ENCODE assay signal across 24 mouse cellular contexts in the genomic region with DNA sequence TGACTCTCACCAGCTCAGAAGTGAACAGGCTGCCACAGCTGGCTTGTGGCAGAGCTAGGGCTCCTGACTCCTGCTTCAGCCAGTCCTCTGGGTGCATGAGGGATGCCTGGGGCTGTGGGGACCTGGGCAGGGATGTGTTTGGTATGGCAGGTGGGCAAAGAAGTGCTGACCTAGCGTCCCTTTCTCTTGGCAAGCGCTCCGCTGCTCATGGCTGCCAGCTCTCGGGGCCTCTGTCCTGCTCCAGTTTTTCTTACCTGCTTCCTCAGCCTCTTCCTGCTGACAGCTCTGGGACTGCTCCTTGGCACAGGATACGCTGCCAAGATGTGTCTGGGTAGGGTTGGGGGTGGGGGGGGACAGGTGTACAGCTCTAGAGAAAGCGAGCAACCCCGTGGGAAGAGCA. TPM values are rescaled to one million over a fixed set of nuclear protein-coding genes. Genes with fewer than 3 reads are reported as not detected.
A peak's percentile ranks its signal among the peaks of the same experiment; 100 is the strongest.
DNase-seq lines count a peak whose midpoint lies in the region; ATAC-seq and TF ChIP-seq lines count a peak whose summit lies in the region.
"Had no signal": no experiment of that assay in that cellular context is flagged by ENCODE, and none has a peak within 500 bp of the region (broad histone marks: within the 10 kb centered on the region; RNA-seq: fewer than 3 reads in every experiment).

No protein-coding gene starts in this region.

- H3K4me3 ChIP-seq in neural tube, embryonic 13.5 days: no peak overlapping the region
- no peak overlapping the region for H3K4me3 ChIP-seq in neural tube, embryonic 15.5 days (replicated peaks)
- no peak overlapping the region for H3K4me3 ChIP-seq in forebrain, postnatal 0 days (ENCODE audit: low read depth, low read length)
- H3K4me3 ChIP-seq: embryonic facial prominence, embryonic 12.5 days; forebrain, embryonic 13.5 days; kidney, embryonic 15.5 days; liver, embryonic 13.5 days; megakaryocyte, embryonic 14.5 days had no signal

- DNase-seq in cerebellum, postnatal 4 days (ENCODE audit: low spot score in 2 of 2): no peak
- no peak for DNase-seq in neural tube, embryonic 10.5 days (ENCODE audit: extremely low spot score, low spot score)
- peak; percentile 75 to 76 for DNase-seq in cerebellum, postnatal 25 days
- no peak for DNase-seq in forebrain, postnatal 0 days
- no peak for DNase-seq in urinary bladder, adult 2 months (ENCODE audit: low spot score)
- DNase-seq: adrenal gland, adult 8-10 months; gastrocnemius, postnatal 10 days; kidney, postnatal 36 days; layer of hippocampus, postnatal 36 days; liver, embryonic 13.5 days; lung, embryonic 14.5 days; right cerebral cortex, postnatal 25 days; thymus, postnatal 14 days had no signal

- H3K4me2 ChIP-seq in neural tube, embryonic 13.5 days: no peak overlapping the region
- no peak overlapping the region for H3K4me2 ChIP-seq in neural tube, embryonic 15.5 days
- H3K4me2 ChIP-seq in forebrain, postnatal 0 days (ENCODE audit: low read depth): no peak overlapping the region
- H3K4me2 ChIP-seq: embryonic facial prominence, embryonic 12.5 days; forebrain, embryonic 13.5 days; heart, embryonic 11.5 days; kidney, embryonic 15.5 days; liver, embryonic 13.5 days; lung, embryonic 14.5 days had no signal

- TF ChIP-seq CTCF in forebrain, postnatal 0 days (IDR thresholded peaks at IDR 0.05; ENCODE audit: low read depth): no peak

- no peaks in the 10 kb centered on the region for H3K27me3 ChIP-seq in neural tube, embryonic 13.5 days
- H3K27me3 ChIP-seq in neural tube, embryonic 15.5 days (replicated peaks): no peaks in the 10 kb centered on the region
- H3K27me3 ChIP-seq in forebrain, postnatal 0 days (ENCODE audit: insufficient read depth, low read length): no peaks in the 10 kb centered on the region

- H3K27ac ChIP-seq in neural tube, embryonic 13.5 days (replicated peaks): peak overlapping the region; percentile 86
- H3K27ac ChIP-seq in neural tube, embryonic 15.5 days (replicated peaks): 0 out of 2 replicates have a peak overlapping the region, but pooled peaks have one; percentile 28
- no peak overlapping the region for H3K27ac ChIP-seq in forebrain, postnatal 0 days (ENCODE audit: low read depth, low read length)
- H3K27ac ChIP-seq: embryonic facial prominence, embryonic 12.5 days; forebrain, embryonic 13.5 days; kidney, embryonic 15.5 days; liver, embryonic 13.5 days had no signal

- 0 out of 2 replicates have a peak, but pooled peaks have one; percentile 36 for ATAC-seq in cerebellum, adult (ENCODE audit: insufficient number of reproducible peaks, low FRiP score, low TSS enrichment)
- ATAC-seq in neural tube, embryonic 13.5 days (ENCODE audit: low read depth): no peak
- no peak for ATAC-seq in neural tube, embryonic 15.5 days (ENCODE audit: low FRiP score)
- no peak for ATAC-seq in forebrain, postnatal 0 days
- ATAC-seq: activated CD4-positive, CD25-positive, alpha-beta regulatory T cell, adult 4 months; intestine, embryonic 16.5 days; midbrain, embryonic 16.5 days had no signal

- no peaks in the 10 kb centered on the region for H3K9me3 ChIP-seq in neural tube, embryonic 13.5 days
- no peaks in the 10 kb centered on the region for H3K9me3 ChIP-seq in neural tube, embryonic 15.5 days (replicated peaks)
- no peaks in the 10 kb centered on the region for H3K9me3 ChIP-seq in forebrain, postnatal 0 days (ENCODE audit: low read length)
- H3K9me3 ChIP-seq: embryonic facial prominence, embryonic 12.5 days; forebrain, embryonic 13.5 days; kidney, embryonic 15.5 days; liver, embryonic 13.5 days; megakaryocyte, embryonic 14.5 days had no signal

- 75% methylated on average over 7 of the region's 7 CpGs for WGBS in neural tube, embryonic 13.5 days
- 64% methylated on average over 7 of the region's 7 CpGs for WGBS in neural tube, embryonic 15.5 days
- WGBS in forebrain, postnatal 0 days: 78% methylated on average over 7 of the region's 7 CpGs

- peak overlapping the region; percentile 27; the same call in 1 of the 2 replicates for H3K9ac ChIP-seq in neural tube, embryonic 13.5 days
- H3K9ac ChIP-seq in neural tube, embryonic 15.5 days (replicated peaks): no peak overlapping the region
- H3K9ac ChIP-seq in forebrain, postnatal 0 days: no peak overlapping the region
- H3K9ac ChIP-seq: forebrain, embryonic 13.5 days; kidney, embryonic 15.5 days; liver, embryonic 13.5 days; lung, embryonic 14.5 days had no signal

- peaks cover 100% of the 10 kb centered on the region for H3K4me1 ChIP-seq in neural tube, embryonic 13.5 days (replicated peaks)
- peaks cover 72% of the 10 kb centered on the region for H3K4me1 ChIP-seq in neural tube, embryonic 15.5 days
- H3K4me1 ChIP-seq in forebrain, postnatal 0 days (ENCODE audit: insufficient read depth): peaks cover 16% of the 10 kb centered on the region
- H3K4me1 ChIP-seq: liver, embryonic 13.5 days; megakaryocyte, embryonic 14.5 days had no signal

- H3K36me3 ChIP-seq in neural tube, embryonic 13.5 days: no peaks in the 10 kb centered on the region
- H3K36me3 ChIP-seq in neural tube, embryonic 15.5 days: no peaks in the 10 kb centered on the region
- H3K36me3 ChIP-seq in forebrain, postnatal 0 days (ENCODE audit: insufficient read depth): no peaks in the 10 kb centered on the region
- H3K36me3 ChIP-seq: embryonic facial prominence, embryonic 12.5 days; kidney, embryonic 15.5 days; liver, embryonic 13.5 days had no signal

RNA-seq across cellular contexts. Expression of gene Cacna2d2, which starts 28.5 kb away (rescaled TPM):
- polyA plus RNA-seq in neural tube, embryonic 13.5 days (2015; fragmentation: Nextera tagmentation; extraction: Ambion mirVana): 8.1 and 8.6 TPM in 2 replicates
- 7.6 and 9.8 TPM in 2 replicates for polyA plus RNA-seq in neural tube, embryonic 15.5 days (2015; fragmentation: Nextera tagmentation; extraction: Ambion mirVana)
- total RNA-seq in forebrain, postnatal 0 days (2014; rRNA removed): 29.7 and 49.5 TPM in 2 replicates
- polyA plus RNA-seq in forebrain, postnatal 0 days (2015; fragmentation: Nextera tagmentation; extraction: Ambion mirVana): 3.0 and 5.0 TPM in 2 replicates
- polyA plus RNA-seq in urinary bladder, adult 2 months (2012; rRNA removed): 0.46 and 0.84 TPM in 2 replicates
- polyA plus RNA-seq: liver, embryonic 13.5 days; lung, embryonic 14.5 days had no signal

Comparison
In these comparisons a context has a peak if more than half of its experiments do, and no peak if none do; other contexts are left out.
1. DNase-seq: peak in cerebellum, postnatal 25 days (2 of 2); none in cerebellum, postnatal 4 days (0 of 2), neural tube, embryonic 10.5 days (single experiment), forebrain, postnatal 0 days (single experiment) and urinary bladder, adult 2 months (single experiment).